Mouse (Mus musculus) embryonic facial prominence, embryonic 11.5 days (tissue): ENCODE measurements around the gene Leng8. TPM values are rescaled to one million over a fixed set of nuclear protein-coding genes. Genes with fewer than 3 reads are reported as not detected.

Experiments used
- ATAC-seq: fragments of 200-750 bp; cut with Nextera tagmentation; replicated peaks from 2 replicates; pipeline ENCODE4 v1.8.0; 2017; ENCODE audit warnings: low read depth; ENCODE audit not compliant: insufficient number of reproducible peaks, low FRiP score, low TSS enrichment
- DNase-seq: peaks from one replicate; pipeline ENCODE4 v3.0.0-alpha.2; 2015; ENCODE audit warnings: low spot score
- H3K27ac ChIP-seq: fragments of 300-500 bp; sonication (generic); replicated peaks from 2 replicates; pipeline ENCODE4 v1.5.1; 2014; ENCODE audit warnings: mild to moderate bottlenecking, low read depth, low read length, control low read depth
- H3K27me3 ChIP-seq: fragments of 300-500 bp; sonication (generic); 2 replicates; pipeline ENCODE4 v1.6.1; 2014; ENCODE audit warnings: mild to moderate bottlenecking, low read length, moderate library complexity, mixed read lengths; ENCODE audit not compliant: control insufficient read depth, insufficient read depth
- H3K36me3 ChIP-seq: fragments of 300-500 bp; sonication (generic); replicated peaks from 2 replicates; pipeline ENCODE4 v1.6.1; 2014; ENCODE audit warnings: low read depth, mild to moderate bottlenecking, low read length, moderate library complexity, mixed read lengths; ENCODE audit not compliant: control insufficient read depth, insufficient read depth
- H3K4me1 ChIP-seq: fragments of 300-500 bp; sonication (generic); 2 replicates; pipeline ENCODE4 v1.6.1; 2014; ENCODE audit warnings: low read length, mixed read lengths; ENCODE audit not compliant: control insufficient read depth, insufficient read depth
- H3K4me2 ChIP-seq: fragments of 300-500 bp; sonication (generic); 2 replicates; pipeline ENCODE4 v1.6.1; 2014; ENCODE audit warnings: low read depth, mild to moderate bottlenecking, control low read depth, low read length, moderate library complexity
- H3K4me3 ChIP-seq: fragments of 300-500 bp; sonication (generic); 2 replicates; pipeline ENCODE4 v1.5.1; 2014; ENCODE audit warnings: low read depth, low read length, control low read depth
- H3K9ac ChIP-seq: fragments of 300-500 bp; sonication (generic); replicated peaks from 2 replicates; pipeline ENCODE4 v1.6.1; 2014; ENCODE audit warnings: mild to moderate bottlenecking, control low read depth, low read length
- H3K9me3 ChIP-seq: fragments of 300-500 bp; sonication (generic); replicated peaks from 2 replicates; pipeline ENCODE4 v1.6.1; 2016; ENCODE audit warnings: mild to moderate bottlenecking, low read length, inconsistent platforms, mixed read lengths; ENCODE audit not compliant: control insufficient read depth
- WGBS: fragments of 180-500 bp; shearing (Covaris S2); extraction: QIAGEN DNeasy Blood & Tissue Kit; methylation state at CpG from one replicate; pipeline ENCODE4 v1.1.7; 2014; 5-methylcytosine and 5-hydroxymethylcytosine counted together
- polyA plus RNA-seq: library from polyadenylated mRNA; unstranded; fragments of >200 nt; fragmentation: Nextera tagmentation; extraction: Ambion mirVana; gene quantifications from 2 replicates; pipeline ENCODE4 v1.2.1, GENCODE M21; 2014

Gene Leng8
- polyA plus RNA-seq, 1 experiment from 2014 or later, result 31.4 TPM

DNA sequence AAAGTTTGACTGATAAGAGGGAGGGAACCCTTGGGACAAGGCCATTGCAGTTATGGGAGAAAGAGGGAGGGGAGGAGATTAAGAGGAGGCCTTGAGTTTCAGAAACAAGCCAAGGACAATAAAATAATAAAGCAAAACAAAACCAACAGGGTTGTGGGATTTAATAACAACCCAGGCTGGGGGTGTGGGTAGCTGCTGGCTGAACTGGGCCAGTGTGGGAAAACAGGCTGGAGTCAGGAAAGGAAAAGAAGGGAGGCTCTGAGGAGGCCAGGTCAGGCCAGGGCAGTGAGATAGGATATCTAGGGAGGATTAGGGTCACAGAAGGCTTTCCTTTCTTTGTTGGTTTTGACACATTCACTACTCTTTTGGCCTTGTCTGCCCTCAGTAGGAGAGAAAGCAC, 30.3 kb downstream of the Leng8 start:
- H3K4me2 ChIP-seq, result no peak overlapping the region
- no peaks in the 10 kb centered on the region for H3K36me3 ChIP-seq
- DNase-seq (no peak), ATAC-seq (no peak)
- H3K27ac ChIP-seq, result no peak overlapping the region
- no peaks in the 10 kb centered on the region for H3K9me3 ChIP-seq
- no peaks in the 10 kb centered on the region for H3K27me3 ChIP-seq
- no peak overlapping the region for H3K9ac ChIP-seq
- H3K4me3 ChIP-seq, result no peak overlapping the region
- H3K4me1 ChIP-seq, result no peaks in the 10 kb centered on the region

DNA sequence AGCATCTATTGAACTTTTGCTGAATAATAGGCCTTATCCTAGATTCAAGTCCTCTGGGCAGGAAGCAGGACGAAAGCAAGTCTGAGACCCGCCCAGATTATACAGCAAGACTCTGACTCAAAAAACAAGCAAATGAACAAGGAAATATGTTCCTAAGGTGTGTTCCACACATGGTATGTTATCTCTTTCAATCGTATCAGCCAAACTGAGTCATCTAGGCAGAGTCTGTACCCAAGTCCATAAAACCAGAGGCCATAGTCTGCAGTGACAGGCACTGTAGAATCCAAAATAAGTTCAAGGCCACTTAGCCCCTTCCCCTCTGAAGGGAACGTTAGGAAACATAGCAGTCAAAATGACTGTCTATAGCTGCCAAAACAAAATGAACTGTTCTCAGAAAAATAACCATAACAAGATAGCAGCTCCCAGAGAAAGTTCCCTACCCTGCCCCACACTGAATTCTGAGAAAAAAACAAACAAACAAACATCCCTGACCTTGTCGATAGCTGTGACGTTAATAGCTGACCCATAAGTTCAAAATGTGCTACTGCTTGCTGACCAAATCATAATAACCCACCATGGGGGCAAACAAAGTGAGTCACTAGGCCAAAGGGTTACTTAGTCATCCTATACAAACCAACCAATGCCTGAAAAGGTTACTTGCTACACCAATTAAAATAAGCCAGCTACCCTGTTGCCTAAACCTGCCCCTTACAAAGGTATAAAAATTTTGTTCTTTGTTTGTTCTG, 33.5 kb downstream of the Leng8 start:
- WGBS, result 84% methylated on average over 6 of the region's 6 CpGs
- no peak for ATAC-seq
- Histone ChIP-seq H3K9ac (no peak overlapping the region), H3K9me3 (no peaks in the 10 kb centered on the region), H3K4me3 (no peak overlapping the region), H3K4me2 (no peak overlapping the region), H3K36me3 (no peaks in the 10 kb centered on the region), H3K27ac (no peak overlapping the region), H3K27me3 (no peaks in the 10 kb centered on the region), H3K4me1 (no peaks in the 10 kb centered on the region)
- no peak for DNase-seq

DNA sequence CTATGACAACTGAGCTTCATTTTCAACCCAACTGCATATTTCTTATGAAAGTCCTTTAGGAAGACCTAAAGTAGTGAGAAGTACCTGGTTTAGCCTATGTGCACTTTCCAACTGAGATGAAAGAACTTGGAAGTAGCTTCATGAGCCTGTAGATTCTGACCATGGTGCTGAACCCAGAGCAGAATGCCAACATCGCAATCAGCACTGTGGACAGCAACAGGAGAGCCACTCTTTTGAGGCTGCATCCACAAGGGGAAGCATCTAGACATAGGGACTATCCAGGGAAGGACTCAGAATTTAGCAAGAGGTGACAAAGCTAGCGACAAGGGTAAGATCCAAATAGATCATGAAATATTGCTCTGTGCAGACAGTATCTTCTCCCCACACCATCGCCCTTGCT, 41.6 kb downstream of the Leng8 start:
- no peaks in the 10 kb centered on the region for H3K9me3 ChIP-seq
- H3K4me3 ChIP-seq, result no peak overlapping the region
- H3K27me3 ChIP-seq, result no peaks in the 10 kb centered on the region
- H3K4me1 ChIP-seq, result no peaks in the 10 kb centered on the region
- no peak for ATAC-seq
- no peaks in the 10 kb centered on the region for H3K36me3 ChIP-seq
- H3K4me2 ChIP-seq, result no peak overlapping the region
- H3K9ac ChIP-seq, result no peak overlapping the region
- DNase-seq, result peak; percentile 72
- 39% methylated on average over 3 of the region's 3 CpGs for WGBS
- H3K27ac ChIP-seq, result no peak overlapping the region

Other genes starting within 250 kb of the Leng8 start
- gene Gm14548, start 238.9 kb upstream of the Leng8 start, polyA plus RNA-seq, result 0.11 TPM in 1 of 2 replicates, not detected in the other
- gene Lilra6, start 221.5 kb upstream of the Leng8 start, polyA plus RNA-seq, result 0.11 TPM in 1 of 2 replicates, not detected in the other
- gene Lair1, start 73.8 kb upstream of the Leng8 start, polyA plus RNA-seq, result 1.0 and 1.5 TPM in 2 replicates
- gene Ttyh1, start 17.6 kb upstream of the Leng8 start, polyA plus RNA-seq, result 8.3 and 10.2 TPM in 2 replicates
- gene Leng9, start 13.3 kb downstream of the Leng8 start, polyA plus RNA-seq, result 1.6 and 1.9 TPM in 2 replicates
- gene Cdc42ep5, start 27.8 kb downstream of the Leng8 start, polyA plus RNA-seq, result 43.9 and 45.7 TPM in 2 replicates
- 0.10 TPM in 1 of 2 replicates, not detected in the other for gene Lilra5, start 100.7 kb downstream of the Leng8 start, polyA plus RNA-seq
- not detected in 2 replicates for gene Ncr1, start 200.7 kb downstream of the Leng8 start, polyA plus RNA-seq